Mouse (Mus musculus) bone marrow, adult 2 months (tissue): Measurements from ENCODE around the gene Trpm4.

ENCODE experiments used
- CTCF ChIP-seq: fragments of 200-500 bp; IDR thresholded peaks from 2 replicates; pipeline ENCODE4 v1.5.1; 2011; ENCODE audit warnings: low read length, control low read depth; ENCODE audit not compliant: control insufficient read depth, insufficient read depth
- POLR2A ChIP-seq: fragments of 200-500 bp; IDR thresholded peaks from 2 replicates; pipeline ENCODE4 v1.6.1; 2011; ENCODE audit warnings: low read depth, mild to moderate bottlenecking, control low read depth, low read length, borderline replicate concordance; ENCODE audit not compliant: control insufficient read depth

GRCm38 (mm10) chr7:45263006-45263607 lies 70.5 kb downstream of the Trpm4 start:
- TF ChIP-seq CTCF: no peak
- no peak for TF ChIP-seq POLR2A
